Mouse (Mus musculus): ENCODE data around the gene Lamb2.
A peak's percentile ranks its signal among the peaks of the same experiment; 100 is the strongest.

Lamb2 gene

GRCm38 (mm10) chr9:108479721-108480351 lies at the start of gene Lamb2:
Gene Lamb2, plus strand, starts transcription at chr9:108479736.
- no peak for DNase-seq (ENCODE audit: low spot score in 2 of 2)

GRCm38 (mm10) chr9:108431431-108432067 lies 48.0 kb upstream of the Lamb2 start:
- peak in 1 of 2 experiments; percentile 64 for DNase-seq (ENCODE audit: low spot score in 2 of 2)

- no peak for DNase-seq (ENCODE audit: low spot score in 2 of 2)
These were observed 43.4 kb upstream of the Lamb2 start, which contains the start of gene BC048562 for GRCm38 (mm10) chr9:108436182-108436581. Gene BC048562, plus strand, starts transcription at chr9:108436482.

- DNase-seq (ENCODE audit: low spot score in 2 of 2): no peak
These were observed 40.4 kb upstream of the Lamb2 start for GRCm38 (mm10) chr9:108439176-108439575.

- no peak for DNase-seq (ENCODE audit: low spot score in 2 of 2)
These were observed 39.1 kb upstream of the Lamb2 start for GRCm38 (mm10) chr9:108440485-108440884.

GRCm38 (mm10) chr9:108441236-108441919 lies 38.2 kb upstream of the Lamb2 start:
- no peak for DNase-seq (ENCODE audit: low spot score in 2 of 2)

GRCm38 (mm10) chr9:108445125-108445524 lies 34.4 kb upstream of the Lamb2 start:
- no peak for DNase-seq (ENCODE audit: low spot score in 2 of 2)

- DNase-seq (ENCODE audit: low spot score in 2 of 2): no peak
These were observed 29.7 kb upstream of the Lamb2 start for GRCm38 (mm10) chr9:108449860-108450259.

GRCm38 (mm10) chr9:108450292-108451169 lies 29.0 kb upstream of the Lamb2 start:
- no peak for DNase-seq (ENCODE audit: low spot score in 2 of 2)

GRCm38 (mm10) chr9:108451170-108451493 lies 28.4 kb upstream of the Lamb2 start:
- DNase-seq (ENCODE audit: low spot score in 2 of 2): peak in 1 of 2 experiments; percentile 64

- no peak for DNase-seq (ENCODE audit: low spot score in 2 of 2)
These were observed 27.9 kb upstream of the Lamb2 start for GRCm38 (mm10) chr9:108451519-108452160.

- DNase-seq (ENCODE audit: low spot score in 2 of 2): peak; percentile 86 to 98
These were observed 27.1 kb upstream of the Lamb2 start for GRCm38 (mm10) chr9:108452291-108452906.

- no peak for DNase-seq (ENCODE audit: low spot score in 2 of 2)
These were observed 26.6 kb upstream of the Lamb2 start for GRCm38 (mm10) chr9:108452911-108453310.

- no peak for DNase-seq (ENCODE audit: low spot score in 2 of 2)
These were observed 26.1 kb upstream of the Lamb2 start for GRCm38 (mm10) chr9:108453458-108453857.

GRCm38 (mm10) chr9:108454429-108454828 lies 25.1 kb upstream of the Lamb2 start:
- DNase-seq (ENCODE audit: low spot score in 2 of 2): no peak

- no peak for DNase-seq (ENCODE audit: low spot score in 2 of 2)
These were observed 23.6 kb upstream of the Lamb2 start for GRCm38 (mm10) chr9:108455747-108456571.

- DNase-seq (ENCODE audit: low spot score in 2 of 2): no peak
These were observed 22.6 kb upstream of the Lamb2 start for GRCm38 (mm10) chr9:108456953-108457352.

- DNase-seq (ENCODE audit: low spot score in 2 of 2): no peak
These were observed 19.6 kb upstream of the Lamb2 start for GRCm38 (mm10) chr9:108459939-108460318.

- DNase-seq (ENCODE audit: low spot score in 2 of 2): peak; percentile 82 to 89
These were observed 19.0 kb upstream of the Lamb2 start, which contains the start of gene Ccdc71 for GRCm38 (mm10) chr9:108460319-108461178. Gene Ccdc71, plus strand, starts transcription at chr9:108460527.

All from spleen, postnatal 4 days (tissue).